Mouse (Mus musculus) kidney, adult 8-10 months (tissue): ENCODE measurements around the gene Cachd1.

Experiments used
- DNase-seq, 2 experiments: peaks; one replicate each; pipeline ENCODE4 v3.0.0; 2022

The Cachd1 gene

GRCm38 (mm10) chr4:100924276-100924675, 147.8 kb downstream of the Cachd1 start:
- DNase-seq = no peak

GRCm38 (mm10) chr4:100925153-100925552, 148.7 kb downstream of the Cachd1 start:
- DNase-seq = no peak

- no peak for DNase-seq
Observed at GRCm38 (mm10) chr4:100926608-100927007, 150.1 kb downstream of the Cachd1 start.

GRCm38 (mm10) chr4:100927059-100927458, 150.6 kb downstream of the Cachd1 start:
- DNase-seq = no peak

GRCm38 (mm10) chr4:100943689-100944088, 167.2 kb downstream of the Cachd1 start:
- no peak for DNase-seq

GRCm38 (mm10) chr4:100944276-100944675, 167.8 kb downstream of the Cachd1 start:
- no peak for DNase-seq

- DNase-seq = no peak
Observed at GRCm38 (mm10) chr4:100945171-100945899, 168.9 kb downstream of the Cachd1 start.

- no peak for DNase-seq
Observed at GRCm38 (mm10) chr4:100948494-100949425, 172.3 kb downstream of the Cachd1 start.

- DNase-seq = no peak
Observed at GRCm38 (mm10) chr4:100950316-100950715, 173.8 kb downstream of the Cachd1 start.

GRCm38 (mm10) chr4:100951876-100952275, 175.4 kb downstream of the Cachd1 start:
- no peak for DNase-seq

GRCm38 (mm10) chr4:100963341-100963740, 186.9 kb downstream of the Cachd1 start:
- DNase-seq = no peak

GRCm38 (mm10) chr4:100963796-100964195, 187.3 kb downstream of the Cachd1 start:
- DNase-seq = no peak

GRCm38 (mm10) chr4:100967703-100968392, 191.4 kb downstream of the Cachd1 start:
- no peak for DNase-seq

GRCm38 (mm10) chr4:100973641-100974454, 197.4 kb downstream of the Cachd1 start:
- DNase-seq = no peak

GRCm38 (mm10) chr4:100974455-100975035, 198.1 kb downstream of the Cachd1 start:
- no peak for DNase-seq

- DNase-seq = no peak
Observed at GRCm38 (mm10) chr4:100977522-100977921, 201.0 kb downstream of the Cachd1 start.

- DNase-seq = no peak
Observed at GRCm38 (mm10) chr4:100987187-100987586, 210.7 kb downstream of the Cachd1 start.

GRCm38 (mm10) chr4:100988231-100988799, 211.8 kb downstream of the Cachd1 start:
- peak; percentile 13 to 16 for DNase-seq

- DNase-seq = peak; percentile 73 to 74
Observed at GRCm38 (mm10) chr4:100990996-100991395, 214.5 kb downstream of the Cachd1 start.

- DNase-seq = no peak
Observed at GRCm38 (mm10) chr4:100992086-100992485, 215.6 kb downstream of the Cachd1 start.

- no peak for DNase-seq
Observed at GRCm38 (mm10) chr4:100994442-100995255, 218.2 kb downstream of the Cachd1 start.
